Mouse (Mus musculus) yolk sac, embryonic 10.5 days (tissue): Measurements from ENCODE around the gene Cd8a.

ENCODE experiments used
- DNase-seq: peaks from one replicate; pipeline ENCODE4 v3.0.0-alpha.2; 2017; ENCODE audit warnings: low spot score

Gene Cd8a

GRCm38 (mm10) chr6:71371085-71371605, 2.1 kb upstream of the Cd8a start:
- no peak for DNase-seq

DNA sequence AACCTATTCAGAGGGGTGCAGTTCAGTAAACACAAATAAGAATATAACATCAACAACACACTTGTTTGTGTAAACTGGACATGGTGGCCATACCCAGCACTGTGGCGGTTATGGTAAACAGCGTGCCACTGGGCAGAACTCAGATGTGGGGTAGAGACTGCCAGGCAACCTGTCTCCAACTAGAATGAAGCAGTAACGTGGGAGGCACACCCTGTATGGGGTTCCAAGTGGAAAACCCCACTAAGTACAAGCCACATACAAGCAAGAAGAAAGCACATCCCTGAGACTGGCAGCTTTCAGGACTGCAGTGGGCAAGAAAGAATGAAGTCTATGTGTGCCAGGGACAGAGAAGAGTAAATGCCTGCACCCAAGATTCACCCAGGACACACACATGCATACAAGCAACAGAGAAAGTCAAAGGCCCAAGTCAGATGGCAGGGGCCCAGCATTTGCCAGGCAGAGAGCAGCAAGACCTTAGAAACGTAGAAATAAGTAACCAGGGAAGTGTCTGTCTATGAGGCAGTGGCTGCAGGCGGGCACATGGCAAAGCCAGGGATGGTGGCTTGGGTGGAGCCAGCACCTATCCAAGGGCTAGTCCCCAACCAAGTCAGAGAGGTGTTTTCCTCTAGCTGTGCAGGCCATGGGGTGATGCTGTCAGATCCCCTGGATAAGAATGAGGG, 1.0 kb upstream of the Cd8a start:
- no peak for DNase-seq

DNA sequence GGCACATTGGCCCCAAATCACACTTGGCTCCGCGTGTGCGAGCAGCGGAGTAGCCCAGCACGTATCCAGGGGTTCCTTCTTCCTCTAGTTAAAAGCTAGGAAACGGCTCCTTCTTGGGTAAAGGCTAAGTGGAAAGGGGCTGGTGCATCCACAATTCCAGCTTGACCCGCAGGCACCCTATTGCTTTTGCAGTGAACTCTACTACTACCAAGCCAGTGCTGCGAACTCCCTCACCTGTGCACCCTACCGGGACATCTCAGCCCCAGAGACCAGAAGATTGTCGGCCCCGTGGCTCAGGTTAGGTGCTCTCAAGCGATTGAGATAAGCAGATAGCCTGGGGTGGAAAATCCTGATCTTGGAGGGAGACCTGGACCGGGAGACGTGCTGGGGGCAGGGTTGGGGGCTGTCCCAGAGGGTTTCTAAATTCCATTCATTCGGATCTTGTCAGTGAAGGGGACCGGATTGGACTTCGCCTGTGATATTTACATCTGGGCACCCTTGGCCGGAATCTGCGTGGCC, 1.1 kb downstream of the Cd8a start:
- no peak for DNase-seq

GRCm38 (mm10) chr6:71374921-71375320, 1.7 kb downstream of the Cd8a start:
- DNase-seq, result no peak

DNA sequence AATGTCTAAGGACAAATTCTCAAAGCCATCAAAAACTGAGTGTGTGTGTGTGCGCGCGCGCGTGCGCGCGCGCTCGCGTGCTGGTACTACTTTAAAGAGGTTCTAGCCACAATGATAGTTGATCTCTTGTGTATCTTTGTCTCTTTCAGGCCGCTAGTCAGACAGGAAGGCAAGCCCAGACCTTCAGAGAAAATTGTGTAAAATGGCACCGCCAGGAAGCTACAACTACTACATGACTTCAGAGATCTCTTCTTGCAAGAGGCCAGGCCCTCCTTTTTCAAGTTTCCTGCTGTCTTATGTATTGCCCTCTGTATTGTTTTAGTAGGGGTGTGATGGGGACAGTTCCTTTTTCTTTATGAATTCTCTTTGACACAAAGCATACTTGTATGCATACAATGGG, 3.5 kb downstream of the Cd8a start:
- no peak for DNase-seq

DNA sequence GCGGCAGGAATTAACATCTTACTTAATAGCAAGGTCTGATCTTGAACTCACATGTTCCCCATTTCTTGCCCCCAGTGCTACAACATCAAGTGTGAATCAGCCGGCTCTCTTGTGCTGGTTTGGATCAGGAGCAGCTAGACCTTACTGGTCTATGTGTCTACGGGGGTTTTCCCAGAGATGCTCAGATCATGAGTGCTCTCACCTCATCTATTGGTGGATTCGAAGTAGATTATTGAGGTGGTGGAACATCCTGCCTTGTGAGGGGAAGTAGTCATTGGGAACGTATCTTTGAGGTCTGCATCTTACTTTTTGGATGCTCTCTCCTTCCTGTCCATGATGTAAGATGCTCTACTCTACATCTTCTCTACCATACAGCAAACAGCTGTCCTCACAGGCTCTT, 8.4 kb downstream of the Cd8a start:
- DNase-seq, result no peak

DNA sequence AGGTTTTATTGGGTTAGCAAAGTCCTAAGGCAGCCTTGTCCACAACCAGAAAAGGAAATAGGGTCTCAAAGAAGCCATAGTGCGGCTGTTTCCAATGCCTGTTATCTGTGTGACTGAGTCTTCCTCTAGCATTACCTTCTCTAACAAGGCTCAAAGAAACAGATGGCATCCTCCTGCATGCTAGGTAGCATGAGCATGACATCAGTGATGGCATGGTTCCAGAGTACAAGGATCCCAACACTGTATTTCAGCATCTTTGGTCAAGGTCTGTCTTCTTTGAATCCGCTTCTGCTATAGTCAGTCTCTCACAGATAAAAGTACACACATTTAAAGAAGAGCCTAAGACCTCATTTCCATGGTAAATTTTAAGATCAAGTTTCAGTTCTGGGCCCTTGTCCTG, 17.3 kb downstream of the Cd8a start:
- DNase-seq, result no peak

GRCm38 (mm10) chr6:71396016-71396415, 22.8 kb downstream of the Cd8a start:
- no peak for DNase-seq

DNA sequence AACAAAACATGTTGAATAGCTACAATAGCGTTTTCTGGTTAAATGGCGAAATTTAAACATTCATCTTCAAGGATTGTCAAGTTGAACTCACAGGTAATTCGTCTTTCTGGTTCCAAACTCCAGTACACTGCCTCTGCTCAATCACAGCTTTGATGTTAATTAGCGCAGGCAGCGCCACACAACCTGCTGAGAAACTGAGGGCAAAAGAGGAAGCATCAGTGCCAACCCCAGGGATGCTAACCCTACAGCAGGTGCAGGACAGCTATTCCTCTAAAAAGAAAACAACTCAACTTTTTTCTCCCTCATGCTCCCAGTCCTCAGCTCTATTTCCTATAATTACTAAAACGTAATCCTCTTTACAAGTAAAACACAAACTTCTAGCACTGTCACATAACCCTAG, 23.5 kb downstream of the Cd8a start:
- DNase-seq, result no peak

GRCm38 (mm10) chr6:71398829-71399609, 25.8 kb downstream of the Cd8a start:
- peak; percentile 20 for DNase-seq

- DNase-seq, result no peak
These were observed 41.4 kb downstream of the Cd8a start for GRCm38 (mm10) chr6:71414624-71415023.

- DNase-seq, result no peak
These were observed 42.2 kb downstream of the Cd8a start for GRCm38 (mm10) chr6:71415446-71415845.

- no peak for DNase-seq
These were observed 45.6 kb downstream of the Cd8a start for GRCm38 (mm10) chr6:71418874-71419273.

DNA sequence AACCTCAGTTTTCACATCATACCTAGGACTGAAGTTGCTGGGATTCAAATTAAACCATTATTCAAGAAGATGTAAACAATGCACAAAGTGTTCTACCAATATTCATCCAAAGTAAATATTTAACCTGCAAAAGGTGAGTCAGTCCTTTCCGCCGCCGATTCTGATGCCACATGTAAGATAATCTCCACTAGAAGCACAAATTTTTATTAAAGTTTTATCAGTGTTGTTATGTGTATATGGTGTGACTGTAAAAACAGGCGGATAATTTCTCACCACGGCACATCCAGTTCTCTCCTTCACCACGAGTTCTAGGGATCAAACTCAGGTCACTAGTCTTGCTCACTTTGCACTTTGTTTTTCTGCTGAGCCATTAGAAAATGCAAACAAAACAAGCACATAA, 47.6 kb downstream of the Cd8a start:
- no peak for DNase-seq

DNA sequence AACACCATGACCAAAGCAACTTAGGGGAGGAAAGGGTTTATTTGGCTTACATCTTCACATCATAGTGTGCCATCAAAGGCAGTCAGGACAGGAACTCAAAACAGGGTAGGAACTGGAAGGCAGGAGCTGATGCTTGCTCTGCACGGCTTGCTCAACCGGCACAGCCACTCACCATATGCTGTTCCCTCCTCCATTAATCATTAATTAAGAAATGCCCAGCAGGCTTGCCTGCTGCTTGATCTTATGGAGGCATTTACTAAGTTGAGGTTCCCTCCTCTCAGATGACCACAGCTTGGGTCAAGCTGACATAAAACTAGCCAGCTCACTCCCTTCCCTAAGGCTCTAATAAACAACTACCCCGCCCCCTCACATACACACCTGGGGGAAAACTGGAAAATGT, 48.9 kb downstream of the Cd8a start:
- peak; percentile 13 for DNase-seq

GRCm38 (mm10) chr6:71423116-71423515, 49.9 kb downstream of the Cd8a start:
- no peak for DNase-seq

GRCm38 (mm10) chr6:71425681-71426080, 52.5 kb downstream of the Cd8a start:
- DNase-seq, result no peak

- no peak for DNase-seq
These were observed 54.9 kb downstream of the Cd8a start for GRCm38 (mm10) chr6:71427996-71428725.
